Mouse (Mus musculus): Measurements from ENCODE around the gene Runx3.

DNA sequence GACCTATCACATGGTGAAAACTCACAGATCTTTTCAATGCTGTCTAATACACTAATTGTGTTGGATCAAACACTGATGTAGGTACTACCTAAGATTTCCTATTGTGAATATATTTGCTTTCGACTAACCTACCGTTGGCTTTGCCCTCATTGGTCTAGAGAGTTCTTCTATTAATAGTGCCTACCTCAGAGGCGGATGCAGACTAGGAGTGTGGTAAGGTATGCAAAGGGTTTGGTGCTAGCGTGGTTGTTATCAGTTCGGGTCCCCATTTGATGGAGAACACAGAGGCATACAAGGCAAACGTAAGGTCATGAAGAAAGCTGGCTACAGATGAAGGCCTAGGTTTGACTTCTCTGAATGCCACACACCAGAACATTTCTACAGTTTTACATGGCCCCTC lies 47.8 kb upstream of the Runx3 start:
- no peak for TF ChIP-seq POLR2A (IDR thresholded peaks at IDR 0.05; ENCODE audit: extremely low read depth, insufficient read depth, low read length)
- no peak for TF ChIP-seq CTCF (IDR thresholded peaks at IDR 0.05; ENCODE audit: low read depth, low read length)

Data from liver, adult 2 months (tissue).